Mouse (Mus musculus): ENCODE data around the gene Gm47969. TPM values are rescaled to one million over a fixed set of nuclear protein-coding genes. Genes with fewer than 3 reads are reported as not detected.

Gm47969 gene
- polyA plus RNA-seq (2015; fragmentation: Nextera tagmentation; extraction: Ambion mirVana), result not detected in 2 replicates

DNA sequence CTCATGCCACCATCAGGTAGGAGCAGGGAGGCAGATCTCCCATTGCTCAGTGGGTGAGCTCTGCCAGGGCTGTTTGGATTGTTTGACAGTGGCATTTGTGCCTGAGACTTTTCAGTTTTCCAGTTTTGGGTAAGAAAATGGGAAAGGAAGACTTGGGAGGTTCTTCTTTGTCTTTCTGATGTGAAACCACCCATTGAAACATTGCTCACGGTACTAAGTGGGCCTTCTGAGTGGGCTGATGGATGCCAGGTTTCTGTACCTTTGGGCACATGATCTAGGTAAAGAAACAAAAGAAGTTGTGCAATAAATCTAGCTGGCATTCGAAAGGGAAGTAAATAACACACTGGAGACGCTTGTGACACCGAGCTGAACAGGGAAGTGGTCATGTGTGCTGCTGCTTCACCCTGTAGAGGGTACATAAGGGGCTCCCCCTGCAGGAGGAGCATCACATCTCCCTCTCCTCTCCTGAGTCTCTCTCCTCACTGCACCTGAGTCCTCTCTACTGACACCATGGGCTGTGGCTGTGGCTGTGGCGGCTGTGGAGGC is at the start of gene Gm47969:
TSS of gene Gm47969 (plus strand) at position 51 of the 546 bp plus-strand sequence.

DNA sequence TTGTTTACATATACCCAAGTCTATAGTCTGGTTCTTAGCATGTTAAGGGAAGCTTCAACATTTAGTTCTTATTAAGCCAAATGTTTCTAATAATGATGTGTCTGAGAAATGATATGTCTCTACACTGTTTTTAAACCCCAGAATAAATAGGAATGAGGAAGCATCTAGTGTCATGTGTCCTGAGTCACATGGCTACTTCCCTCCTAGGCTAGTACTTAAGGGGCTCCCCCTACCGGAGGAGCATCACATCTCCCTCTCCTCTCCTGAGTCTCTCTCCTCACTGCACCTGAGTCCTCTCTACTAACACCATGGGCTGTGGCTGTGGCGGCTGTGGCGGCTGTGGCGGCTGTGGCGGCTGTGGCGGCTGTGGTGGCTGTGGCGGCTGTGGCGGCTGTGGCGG is 44.4 kb upstream of the Gm47969 start, which contains the start of gene Gm47959:
TSS of gene Gm47959 (plus strand) at position 243 of the 400 bp plus-strand sequence.

GRCm38 (mm10) chr1:83038109-83038672 is 6.5 kb upstream of the Gm47969 start, which contains the start of gene Slc19a3:
TSS of gene Slc19a3 (minus strand) at chr1:83038448.

DNA sequence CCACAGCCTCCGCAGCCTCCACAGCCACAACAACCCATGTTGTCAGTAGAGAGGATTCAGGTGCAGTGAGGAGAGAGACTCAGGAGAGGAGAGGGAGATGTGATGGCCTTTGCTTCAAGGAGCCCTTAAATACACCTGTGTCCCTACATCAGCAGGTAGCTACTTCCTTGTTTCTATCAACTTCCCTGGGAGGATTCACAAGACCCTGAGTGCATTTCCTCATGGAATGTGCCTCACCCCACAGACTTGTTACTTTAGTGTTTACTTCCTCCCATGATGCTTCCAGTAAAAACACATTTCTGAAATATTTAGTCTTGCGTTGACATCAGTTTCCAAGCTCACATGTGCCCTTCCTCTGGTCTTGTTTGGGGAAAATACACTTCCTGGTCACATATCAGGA is 2.4 kb upstream of the Gm47969 start, which contains the start of gene Krtap28-10:
TSS of gene Krtap28-10 (minus strand) at position 101 of the 400 bp plus-strand sequence.

DNA sequence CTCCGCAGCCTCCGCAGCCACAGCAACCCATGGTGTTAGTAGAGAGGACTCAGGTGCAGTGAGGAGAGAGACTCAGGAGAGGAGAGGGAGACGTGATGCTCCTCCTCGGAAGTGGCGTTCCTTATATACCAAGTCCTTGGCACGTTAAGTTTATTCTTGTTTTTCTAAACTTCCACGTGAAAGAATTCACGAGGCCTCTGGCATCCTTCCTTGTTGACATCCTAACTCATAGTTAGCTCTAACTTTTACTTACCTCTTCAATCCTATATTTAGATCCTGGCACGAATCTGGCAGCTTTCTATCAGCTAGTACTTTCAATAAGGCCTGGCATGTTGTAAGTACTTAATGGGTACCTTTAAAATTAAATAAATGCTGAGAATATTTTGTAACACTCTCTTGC is 14.5 kb downstream of the Gm47969 start, which contains the start of gene A030005K14Rik:
TSS of gene A030005K14Rik (minus strand) at position 101 of the 400 bp plus-strand sequence.

GRCm38 (mm10) chr1:83060643-83061042 is 15.9 kb downstream of the Gm47969 start, which contains the start of gene Krtap28-13:
TSS of gene Krtap28-13 (plus strand) at chr1:83060930.

Other genes starting within 250 kb of the Gm47969 start
- gene Agfg1, start 205.4 kb upstream of the Gm47969 start, polyA plus RNA-seq (2015; fragmentation: Nextera tagmentation; extraction: Ambion mirVana), result 22.7 and 31.2 TPM in 2 replicates
- not detected in 2 replicates for gene A030005L19Rik, start 131.6 kb upstream of the Gm47969 start, polyA plus RNA-seq (2015; fragmentation: Nextera tagmentation; extraction: Ambion mirVana)
- gene A030014E15Rik, start 120.0 kb upstream of the Gm47969 start, polyA plus RNA-seq (2015; fragmentation: Nextera tagmentation; extraction: Ambion mirVana), result not detected in 2 replicates
- gene Gm6217, start 113.5 kb upstream of the Gm47969 start, polyA plus RNA-seq (2015; fragmentation: Nextera tagmentation; extraction: Ambion mirVana), result not detected in 2 replicates
- not detected in 2 replicates for gene A030003K21Rik, start 101.5 kb upstream of the Gm47969 start, polyA plus RNA-seq (2015; fragmentation: Nextera tagmentation; extraction: Ambion mirVana)
- gene Gm7544, start 88.9 kb upstream of the Gm47969 start, polyA plus RNA-seq (2015; fragmentation: Nextera tagmentation; extraction: Ambion mirVana), result not detected in 2 replicates
- gene Gm47955, start 84.6 kb upstream of the Gm47969 start, polyA plus RNA-seq (2015; fragmentation: Nextera tagmentation; extraction: Ambion mirVana), result not detected in 2 replicates
- gene Gm47959, start 44.4 kb upstream of the Gm47969 start, polyA plus RNA-seq (2015; fragmentation: Nextera tagmentation; extraction: Ambion mirVana), result not detected in 2 replicates
- 0.61 and 0.86 TPM in 2 replicates for gene Slc19a3, start 6.5 kb upstream of the Gm47969 start, polyA plus RNA-seq (2015; fragmentation: Nextera tagmentation; extraction: Ambion mirVana)
- gene Krtap28-10, start 2.5 kb upstream of the Gm47969 start, polyA plus RNA-seq (2015; fragmentation: Nextera tagmentation; extraction: Ambion mirVana), result not detected in 2 replicates
- not detected in 2 replicates for gene A030005K14Rik, start 14.4 kb downstream of the Gm47969 start, polyA plus RNA-seq (2015; fragmentation: Nextera tagmentation; extraction: Ambion mirVana)
- not detected in 2 replicates for gene Krtap28-13, start 16.0 kb downstream of the Gm47969 start, polyA plus RNA-seq (2015; fragmentation: Nextera tagmentation; extraction: Ambion mirVana)
- not detected in 2 replicates for gene Ccl20, start 71.8 kb downstream of the Gm47969 start, polyA plus RNA-seq (2015; fragmentation: Nextera tagmentation; extraction: Ambion mirVana)
- gene Daw1, start 114.8 kb downstream of the Gm47969 start, polyA plus RNA-seq (2015; fragmentation: Nextera tagmentation; extraction: Ambion mirVana), result 0.17 TPM in 1 of 2 replicates, not detected in the other

All from urinary bladder, postnatal 0 days (tissue).